Mouse (Mus musculus): ENCODE results near the gene Icmt.

Gene Icmt

GRCm38 (mm10) chr4:152298836-152299235 is 1.8 kb downstream of the Icmt start:
- in situ Hi-C loops (cut with MseI, MboI): no loop called here

- in situ Hi-C loops (cut with MseI, MboI): no loop called here
These were observed 3.3 kb downstream of the Icmt start for GRCm38 (mm10) chr4:152300375-152300774.

- in situ Hi-C loops (cut with MseI, MboI): no loop called here
These were observed 5.0 kb downstream of the Icmt start for GRCm38 (mm10) chr4:152302012-152302411.

GRCm38 (mm10) chr4:152303172-152303571 is 6.1 kb downstream of the Icmt start:
- in situ Hi-C loops (cut with MseI, MboI): no loop called here

- in situ Hi-C loops (cut with MseI, MboI): no loop called here
These were observed 7.7 kb downstream of the Icmt start for GRCm38 (mm10) chr4:152304685-152305084.

- in situ Hi-C loops (cut with MseI, MboI): no loop called here
These were observed 9.0 kb downstream of the Icmt start for GRCm38 (mm10) chr4:152305991-152306390.

- in situ Hi-C loops (cut with MseI, MboI): no loop called here
These were observed 10.5 kb downstream of the Icmt start for GRCm38 (mm10) chr4:152307542-152307941.

GRCm38 (mm10) chr4:152312186-152312585 is 15.2 kb downstream of the Icmt start:
- in situ Hi-C loops (cut with MseI, MboI): no loop called here

- in situ Hi-C loops (cut with MseI, MboI): no loop called here
These were observed 16.2 kb downstream of the Icmt start for GRCm38 (mm10) chr4:152313211-152313632.

GRCm38 (mm10) chr4:152313934-152314333 is 16.9 kb downstream of the Icmt start:
- in situ Hi-C loops (cut with MseI, MboI): no loop called here

GRCm38 (mm10) chr4:152315498-152316213 is 18.6 kb downstream of the Icmt start:
- in situ Hi-C loops (cut with MseI, MboI): no loop called here

GRCm38 (mm10) chr4:152317631-152318033 is 20.6 kb downstream of the Icmt start:
- in situ Hi-C loops (cut with MseI, MboI): no loop called here

- in situ Hi-C loops (cut with MseI, MboI): no loop called here
These were observed 21.6 kb downstream of the Icmt start, which contains the start of gene Rnf207 for GRCm38 (mm10) chr4:152318517-152319234. Rnf207 (minus strand) TSS chr4:152318993.

- in situ Hi-C loops (cut with MseI, MboI): no loop called here
These were observed 24.4 kb downstream of the Icmt start for GRCm38 (mm10) chr4:152321464-152321863.

- in situ Hi-C loops (cut with MseI, MboI): loop anchor here in 1 of 2 experiments (25.0 kb wide), 1 partner anchor 1637 kb away; the partner anchor contains the start of gene A430005L14Rik
These were observed 27.9 kb downstream of the Icmt start for GRCm38 (mm10) chr4:152324641-152325562.

- in situ Hi-C loops (cut with MseI, MboI): loop anchor here in 1 of 2 experiments (25.0 kb wide), 1 partner anchor 1637 kb away; the partner anchor contains the start of gene A430005L14Rik
These were observed 28.8 kb downstream of the Icmt start, which contains the start of gene Rpl22 for GRCm38 (mm10) chr4:152325574-152326411. Rpl22 (plus strand) TSS chr4:152325742.

- in situ Hi-C loops (cut with MseI, MboI): loop anchor here in 1 of 2 experiments (25.0 kb wide), 1 partner anchor 1636 kb away; the partner anchor contains the start of gene A430005L14Rik
These were observed 29.5 kb downstream of the Icmt start for GRCm38 (mm10) chr4:152326543-152326942.

- in situ Hi-C loops (cut with MseI, MboI): loop anchor here in 1 of 2 experiments (25.0 kb wide), 1 partner anchor 1634 kb away; the partner anchor contains the start of gene A430005L14Rik
These were observed 31.7 kb downstream of the Icmt start for GRCm38 (mm10) chr4:152328691-152329090.

- in situ Hi-C loops (cut with MseI, MboI): loop anchor here in 1 of 2 experiments (25.0 kb wide), 1 partner anchor 1629 kb away; the partner anchor contains the start of gene A430005L14Rik
These were observed 35.9 kb downstream of the Icmt start for GRCm38 (mm10) chr4:152332952-152333351.

GRCm38 (mm10) chr4:152333587-152333986 is 36.6 kb downstream of the Icmt start:
- in situ Hi-C loops (cut with MseI, MboI): loop anchor here in 1 of 2 experiments (25.0 kb wide), 1 partner anchor 1629 kb away; the partner anchor contains the start of gene A430005L14Rik
